Mouse (Mus musculus): ENCODE data around the gene Prkcsh. TPM values are rescaled to one million over a fixed set of nuclear protein-coding genes. Genes with fewer than 3 reads are reported as not detected.

Gene Prkcsh
- polyA plus RNA-seq, 1 experiment from 2014 or later: 52.6 TPM

Other genes with a start within 250 kb of the Prkcsh start
- gene Spc24, start 242.5 kb upstream of the Prkcsh start, polyA plus RNA-seq (2015; fragmentation: Nextera tagmentation; extraction: Ambion mirVana): 86.3 and 91.5 TPM in 2 replicates
- gene Kank2, start 204.1 kb upstream of the Prkcsh start, polyA plus RNA-seq (2015; fragmentation: Nextera tagmentation; extraction: Ambion mirVana): 2.6 and 3.4 TPM in 2 replicates
- gene Angptl8, start 167.3 kb upstream of the Prkcsh start, polyA plus RNA-seq (2015; fragmentation: Nextera tagmentation; extraction: Ambion mirVana): 15.5 and 16.1 TPM in 2 replicates
- 3.9 and 4.1 TPM in 2 replicates for gene Dock6, start 150.2 kb upstream of the Prkcsh start, polyA plus RNA-seq (2015; fragmentation: Nextera tagmentation; extraction: Ambion mirVana)
- gene Rab3d, start 84.6 kb upstream of the Prkcsh start, polyA plus RNA-seq (2015; fragmentation: Nextera tagmentation; extraction: Ambion mirVana): 6.6 and 8.4 TPM in 2 replicates
- gene Ccdc159, start 75.3 kb upstream of the Prkcsh start, polyA plus RNA-seq (2015; fragmentation: Nextera tagmentation; extraction: Ambion mirVana): 1.0 and 1.2 TPM in 2 replicates
- 49.5 and 57.2 TPM in 2 replicates for gene Tmem205, start 75.2 kb upstream of the Prkcsh start, polyA plus RNA-seq (2015; fragmentation: Nextera tagmentation; extraction: Ambion mirVana)
- gene Plppr2, start 65.8 kb upstream of the Prkcsh start, polyA plus RNA-seq (2015; fragmentation: Nextera tagmentation; extraction: Ambion mirVana): 0.99 and 1.4 TPM in 2 replicates
- gene Swsap1, start 47.1 kb upstream of the Prkcsh start, polyA plus RNA-seq (2015; fragmentation: Nextera tagmentation; extraction: Ambion mirVana): 2.1 and 2.6 TPM in 2 replicates
- 143 and 144 TPM in 2 replicates for gene Epor, start 39.3 kb upstream of the Prkcsh start, polyA plus RNA-seq (2015; fragmentation: Nextera tagmentation; extraction: Ambion mirVana)
- 0.15 and 0.46 TPM in 2 replicates for gene Rgl3, start 13.4 kb upstream of the Prkcsh start, polyA plus RNA-seq (2015; fragmentation: Nextera tagmentation; extraction: Ambion mirVana)
- 0.16 TPM in 1 of 2 replicates, not detected in the other for gene Ccdc151, start 172 bp upstream of the Prkcsh start, polyA plus RNA-seq (2015; fragmentation: Nextera tagmentation; extraction: Ambion mirVana)
- 0.05 and 0.08 TPM in 2 replicates for gene Elavl3, start 49.2 kb downstream of the Prkcsh start, polyA plus RNA-seq (2015; fragmentation: Nextera tagmentation; extraction: Ambion mirVana)
- gene Gm49318, start 68.5 kb downstream of the Prkcsh start, polyA plus RNA-seq (2015; fragmentation: Nextera tagmentation; extraction: Ambion mirVana): not detected in 2 replicates
- gene Zfp653, start 68.6 kb downstream of the Prkcsh start, polyA plus RNA-seq (2015; fragmentation: Nextera tagmentation; extraction: Ambion mirVana): 3.7 and 3.9 TPM in 2 replicates
- 33.4 and 34.2 TPM in 2 replicates for gene Ecsit, start 82.6 kb downstream of the Prkcsh start, polyA plus RNA-seq (2015; fragmentation: Nextera tagmentation; extraction: Ambion mirVana)
- 1.9 and 3.6 TPM in 2 replicates for gene Cnn1, start 96.4 kb downstream of the Prkcsh start, polyA plus RNA-seq (2015; fragmentation: Nextera tagmentation; extraction: Ambion mirVana)
- gene Elof1, start 114.4 kb downstream of the Prkcsh start, polyA plus RNA-seq (2015; fragmentation: Nextera tagmentation; extraction: Ambion mirVana): 103 and 109 TPM in 2 replicates
- 184 and 187 TPM in 2 replicates for gene Acp5, start 132.9 kb downstream of the Prkcsh start, polyA plus RNA-seq (2015; fragmentation: Nextera tagmentation; extraction: Ambion mirVana)
- 42.1 and 44.6 TPM in 2 replicates for gene Pigyl, start 154.0 kb downstream of the Prkcsh start, polyA plus RNA-seq (2015; fragmentation: Nextera tagmentation; extraction: Ambion mirVana)
- not detected in 2 replicates for gene Zfp872, start 185.3 kb downstream of the Prkcsh start, polyA plus RNA-seq (2015; fragmentation: Nextera tagmentation; extraction: Ambion mirVana)
- gene Zfp809, start 222.9 kb downstream of the Prkcsh start, polyA plus RNA-seq (2015; fragmentation: Nextera tagmentation; extraction: Ambion mirVana): 6.6 and 8.7 TPM in 2 replicates